Mouse (Mus musculus): ENCODE data around the gene Megf9. TPM values are rescaled to one million over a fixed set of nuclear protein-coding genes. Genes with fewer than 3 reads are reported as not detected.

Megf9 gene
- 30.9 and 32.5 TPM in 2 replicates for polyA plus RNA-seq (2016; fragmentation: Nextera tagmentation; extraction: Ambion mirVana)

DNA sequence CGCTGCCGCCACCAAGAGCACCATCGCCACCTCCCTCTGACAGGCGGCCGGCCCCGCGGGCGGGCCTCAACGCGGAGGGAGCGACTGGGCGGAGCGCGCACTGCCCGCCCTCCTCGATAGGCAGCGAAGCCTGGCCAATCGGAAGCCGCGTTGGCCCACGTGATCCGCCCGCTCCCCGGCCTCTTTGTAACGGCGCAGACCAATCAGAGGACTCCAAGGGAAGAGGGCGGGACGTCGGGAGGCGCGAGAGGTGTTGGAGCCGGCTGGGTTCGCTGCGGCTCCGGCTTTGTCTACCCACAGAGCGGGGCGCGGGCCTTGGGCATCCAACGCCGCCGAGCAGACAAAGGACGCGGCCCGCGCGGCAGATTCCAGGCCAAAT, at the start of gene Megf9:
TSS of gene Megf9 (minus strand) at position 105 of the 379 bp plus-strand sequence.
- WGBS = under 1% methylated on average over 46 of the region's 46 CpGs
- H3K4me3 ChIP-seq = peak within 1 kb of the TSS; percentile 88

GRCm38 (mm10) chr4:70579654-70580053, 44.9 kb upstream of the Megf9 start:
- 52% methylated on average over 3 of the region's 3 CpGs for WGBS
- no peak for ATAC-seq (ENCODE audit: low FRiP score, low read depth)
- Histone ChIP-seq H3K4me1 (no peaks in the 10 kb centered on the region), H3K27ac (no peak overlapping the region), H3K4me3 (no peak overlapping the region), H3K27me3 (replicated peaks) (no peaks in the 10 kb centered on the region), H3K9me3 (no peaks in the 10 kb centered on the region), H3K36me3 (no peaks in the 10 kb centered on the region), H3K9ac (no peak overlapping the region), H3K4me2 (replicated peaks) (no peak overlapping the region)

More for the DNA sequence above, at the start of gene Megf9:
- H3K4me1 ChIP-seq = peaks cover 36% of the 10 kb centered on the region
- peak within 1 kb of the TSS; percentile 100 for H3K27ac ChIP-seq
- H3K27me3 ChIP-seq (replicated peaks) = no peaks in the 10 kb centered on the region
- H3K9ac ChIP-seq = peak within 1 kb of the TSS; percentile 93
- no peaks in the 10 kb centered on the region for H3K36me3 ChIP-seq
- peak; percentile 98 for ATAC-seq (ENCODE audit: low FRiP score, low read depth)
- peak within 1 kb of the TSS; percentile 66 for H3K4me2 ChIP-seq (replicated peaks)
- H3K9me3 ChIP-seq = no peaks in the 10 kb centered on the region

DNA sequence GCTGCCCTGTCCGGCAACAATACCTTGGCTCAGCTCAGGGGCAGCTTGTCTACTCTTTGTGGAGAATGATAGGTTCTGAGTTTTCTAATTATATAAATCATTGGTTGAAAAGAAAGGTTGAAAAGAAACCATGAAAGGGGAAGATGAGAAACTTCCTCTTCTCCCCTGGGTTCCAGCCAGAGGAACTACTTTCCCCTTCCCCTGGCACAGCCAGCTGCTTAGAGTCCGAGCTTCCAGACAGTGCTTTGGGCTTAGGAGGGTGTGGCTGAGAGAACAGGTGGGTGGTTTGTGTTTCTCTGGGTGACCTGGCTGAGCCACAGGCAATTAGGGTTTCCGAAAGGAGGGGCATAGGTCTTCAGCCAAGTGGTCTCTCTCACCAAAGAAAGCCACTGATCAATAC, 43.5 kb upstream of the Megf9 start:
- WGBS = 65% methylated on average over 3 of the region's 3 CpGs
- no peaks in the 10 kb centered on the region for H3K9me3 ChIP-seq

DNA sequence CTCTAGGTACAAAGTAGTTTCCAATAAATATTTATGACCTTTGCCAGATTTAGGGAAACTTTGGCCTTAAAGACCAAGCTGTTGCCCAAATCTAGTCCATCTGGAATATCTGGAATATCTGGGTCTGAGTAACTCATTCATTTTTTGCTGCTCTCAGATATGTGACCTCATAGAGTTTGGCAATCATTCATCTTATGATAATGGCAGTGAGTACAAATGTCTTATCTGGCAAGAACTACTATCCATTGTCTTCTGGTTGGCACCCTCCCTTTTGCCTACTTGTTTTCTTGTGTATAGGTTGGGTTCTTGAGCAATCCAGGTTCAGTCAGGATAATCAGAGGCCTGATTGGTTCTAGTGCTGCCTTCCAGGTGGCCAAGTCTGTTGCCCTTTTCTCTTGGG, 41.3 kb upstream of the Megf9 start:
- Histone ChIP-seq H3K9ac (no peak overlapping the region), H3K4me3 (no peak overlapping the region), H3K4me1 (no peaks in the 10 kb centered on the region), H3K4me2 (replicated peaks) (no peak overlapping the region), H3K27ac (no peak overlapping the region), H3K27me3 (replicated peaks) (no peaks in the 10 kb centered on the region), H3K36me3 (no peaks in the 10 kb centered on the region), H3K9me3 (no peaks in the 10 kb centered on the region)
- ATAC-seq (ENCODE audit: low FRiP score, low read depth) = no peak

More for the DNA sequence above, 43.5 kb upstream of the Megf9 start:
- Histone ChIP-seq H3K36me3 (no peaks in the 10 kb centered on the region), H3K27me3 (replicated peaks) (no peaks in the 10 kb centered on the region), H3K9ac (no peak overlapping the region), H3K27ac (no peak overlapping the region), H3K4me3 (no peak overlapping the region), H3K4me1 (no peaks in the 10 kb centered on the region), H3K4me2 (replicated peaks) (no peak overlapping the region)
- no peak for ATAC-seq (ENCODE audit: low FRiP score, low read depth)

- Histone ChIP-seq H3K4me1 (no peaks in the 10 kb centered on the region), H3K27me3 (replicated peaks) (no peaks in the 10 kb centered on the region), H3K4me3 (no peak overlapping the region), H3K9ac (no peak overlapping the region), H3K4me2 (replicated peaks) (no peak overlapping the region), H3K27ac (no peak overlapping the region), H3K36me3 (no peaks in the 10 kb centered on the region), H3K9me3 (no peaks in the 10 kb centered on the region)
- 91% methylated on average over 2 of the region's 2 CpGs for WGBS
- ATAC-seq (ENCODE audit: low FRiP score, low read depth) = no peak
Observed at GRCm38 (mm10) chr4:70573926-70574325, 39.1 kb upstream of the Megf9 start.

- H3K9ac ChIP-seq = no peak overlapping the region
- no peaks in the 10 kb centered on the region for H3K27me3 ChIP-seq (replicated peaks)
- no peak overlapping the region for H3K4me3 ChIP-seq
- no peaks in the 10 kb centered on the region for H3K4me1 ChIP-seq
- no peaks in the 10 kb centered on the region for H3K36me3 ChIP-seq
- no peak overlapping the region for H3K4me2 ChIP-seq (replicated peaks)
- no peak for ATAC-seq (ENCODE audit: low FRiP score, low read depth)
- H3K27ac ChIP-seq = no peak overlapping the region
- WGBS = 81% methylated on average over 2 of the region's 2 CpGs
- no peaks in the 10 kb centered on the region for H3K9me3 ChIP-seq
Observed at GRCm38 (mm10) chr4:70553888-70554287, 19.1 kb upstream of the Megf9 start.

DNA sequence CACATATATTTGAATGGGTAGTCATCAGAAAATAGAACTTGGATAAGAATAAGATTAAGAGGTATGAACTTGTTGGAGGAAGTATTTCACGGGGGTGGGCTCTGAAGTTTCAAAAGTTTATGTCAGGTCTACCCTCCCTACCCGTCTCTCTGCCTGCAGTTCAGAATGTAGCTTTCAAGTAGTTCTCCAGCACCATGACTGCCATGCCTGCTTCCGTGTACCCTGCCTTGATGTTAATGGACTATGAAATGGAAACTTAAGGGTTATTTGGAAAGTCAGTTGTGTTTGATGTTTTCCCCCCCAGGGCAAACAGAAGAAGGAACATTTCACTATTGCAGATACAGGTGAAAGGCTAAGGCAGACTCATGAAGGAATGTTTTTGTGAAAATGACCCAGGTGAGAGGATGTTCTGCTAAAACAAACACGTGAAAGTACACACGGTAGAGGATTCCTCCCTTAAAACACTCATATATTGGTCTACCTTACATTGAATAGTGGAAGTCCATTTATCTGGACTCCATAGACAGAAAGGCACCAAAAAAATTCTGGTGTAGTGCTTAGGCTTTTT, 18.5 kb upstream of the Megf9 start:
- no peak for ATAC-seq (ENCODE audit: low FRiP score, low read depth)
- Histone ChIP-seq H3K27me3 (replicated peaks) (no peaks in the 10 kb centered on the region), H3K27ac (no peak overlapping the region), H3K36me3 (no peaks in the 10 kb centered on the region), H3K4me2 (replicated peaks) (no peak overlapping the region), H3K9me3 (no peaks in the 10 kb centered on the region), H3K4me3 (no peak overlapping the region), H3K9ac (no peak overlapping the region), H3K4me1 (no peaks in the 10 kb centered on the region)
- 81% methylated on average over 5 of the region's 5 CpGs for WGBS

DNA sequence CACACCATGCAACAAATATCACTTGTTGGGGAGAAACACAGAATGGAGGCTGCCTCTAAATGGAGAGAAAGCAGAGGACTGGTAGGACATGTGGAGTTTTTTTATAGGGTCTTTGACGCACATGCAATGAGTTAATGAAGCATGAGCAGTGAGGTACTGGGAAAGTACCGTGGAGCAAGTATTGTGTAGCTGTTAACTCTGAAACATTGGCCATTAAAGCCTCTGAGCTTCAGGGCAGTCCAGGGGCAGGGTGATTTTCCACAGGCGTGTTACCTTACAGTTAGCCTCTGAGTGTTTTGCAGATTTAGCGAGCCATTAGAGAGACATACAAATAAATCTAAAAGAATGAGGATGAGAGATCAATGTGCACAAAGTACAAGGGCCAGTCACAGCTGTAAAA, 17.3 kb upstream of the Megf9 start:
- Histone ChIP-seq H3K4me3 (no peak overlapping the region), H3K9me3 (no peaks in the 10 kb centered on the region), H3K4me2 (replicated peaks) (no peak overlapping the region), H3K36me3 (no peaks in the 10 kb centered on the region), H3K9ac (no peak overlapping the region), H3K27me3 (replicated peaks) (no peaks in the 10 kb centered on the region), H3K27ac (no peak overlapping the region), H3K4me1 (no peaks in the 10 kb centered on the region)
- 40% methylated on average over 4 of the region's 4 CpGs for WGBS
- ATAC-seq (ENCODE audit: low FRiP score, low read depth) = no peak

GRCm38 (mm10) chr4:70547411-70548148, 12.8 kb upstream of the Megf9 start:
- ATAC-seq (ENCODE audit: low FRiP score, low read depth) = no peak
- no peak overlapping the region for H3K4me3 ChIP-seq
- H3K4me1 ChIP-seq = no peaks in the 10 kb centered on the region
- WGBS = 92% methylated on average over 8 of the region's 8 CpGs
- no peaks in the 10 kb centered on the region for H3K27me3 ChIP-seq (replicated peaks)
- H3K9ac ChIP-seq = no peak overlapping the region
- no peak overlapping the region for H3K4me2 ChIP-seq (replicated peaks)
- H3K27ac ChIP-seq = no peak overlapping the region
- no peaks in the 10 kb centered on the region for H3K36me3 ChIP-seq
- no peaks in the 10 kb centered on the region for H3K9me3 ChIP-seq

DNA sequence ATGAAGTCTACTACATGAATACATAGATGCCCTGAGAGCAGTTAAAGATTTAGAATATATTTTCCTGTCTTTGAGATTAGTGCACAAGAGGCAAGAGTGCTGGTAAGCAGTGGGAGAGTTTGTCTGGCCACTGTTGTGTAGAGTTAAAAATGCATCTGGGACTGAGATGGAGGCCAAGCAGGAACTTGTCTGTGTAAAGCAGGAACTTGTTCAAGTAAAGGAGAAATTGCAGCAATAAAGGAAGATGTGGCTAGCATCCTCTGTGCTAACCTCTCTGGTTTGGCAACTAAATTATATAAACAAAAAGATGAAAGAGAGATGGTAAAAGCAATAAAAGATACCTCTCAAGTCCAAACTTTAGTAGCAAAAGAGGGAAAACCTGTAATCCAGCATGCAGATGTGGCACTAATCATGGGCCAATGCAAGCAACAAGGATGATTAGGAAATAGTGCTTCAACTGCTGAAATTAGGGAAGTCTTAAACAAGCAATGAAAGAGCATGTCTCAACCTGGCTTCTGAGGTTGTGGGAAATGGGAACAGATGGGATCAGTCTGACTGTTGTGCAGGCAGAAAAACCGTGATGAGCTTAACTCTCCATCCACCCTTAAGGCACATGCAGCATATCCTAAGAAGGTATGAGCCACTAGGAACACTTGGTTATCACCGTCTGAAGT, 11.2 kb upstream of the Megf9 start:
- no peak for ATAC-seq (ENCODE audit: low FRiP score, low read depth)
- Histone ChIP-seq H3K27me3 (replicated peaks) (no peaks in the 10 kb centered on the region), H3K9me3 (no peaks in the 10 kb centered on the region), H3K4me1 (no peaks in the 10 kb centered on the region), H3K27ac (no peak overlapping the region), H3K4me3 (no peak overlapping the region), H3K36me3 (no peaks in the 10 kb centered on the region), H3K9ac (no peak overlapping the region), H3K4me2 (replicated peaks) (no peak overlapping the region)
- 67% methylated on average over 2 of the region's 2 CpGs for WGBS

GRCm38 (mm10) chr4:70544390-70544789, 9.6 kb upstream of the Megf9 start:
- Histone ChIP-seq H3K27me3 (replicated peaks) (no peaks in the 10 kb centered on the region), H3K4me2 (replicated peaks) (no peak overlapping the region), H3K36me3 (no peaks in the 10 kb centered on the region), H3K9ac (no peak overlapping the region), H3K9me3 (no peaks in the 10 kb centered on the region), H3K27ac (no peak overlapping the region), H3K4me3 (no peak overlapping the region), H3K4me1 (no peaks in the 10 kb centered on the region)
- 79% methylated on average over 3 of the region's 3 CpGs for WGBS
- ATAC-seq (ENCODE audit: low FRiP score, low read depth) = no peak

- no peak overlapping the region for H3K4me3 ChIP-seq
- H3K36me3 ChIP-seq = no peaks in the 10 kb centered on the region
- no peak overlapping the region for H3K27ac ChIP-seq
- H3K9me3 ChIP-seq = no peaks in the 10 kb centered on the region
- no peaks in the 10 kb centered on the region for H3K27me3 ChIP-seq (replicated peaks)
- H3K9ac ChIP-seq = no peak overlapping the region
- no peaks in the 10 kb centered on the region for H3K4me1 ChIP-seq
- H3K4me2 ChIP-seq (replicated peaks) = no peak overlapping the region
- WGBS = 66% methylated on average over 2 of the region's 2 CpGs
- ATAC-seq (ENCODE audit: low FRiP score, low read depth) = no peak
Observed at GRCm38 (mm10) chr4:70542387-70542786, 7.6 kb upstream of the Megf9 start.

All from neural tube, embryonic 12.5 days (tissue).